Mouse (Mus musculus) liver, embryonic 15.5 days (tissue): Measurements from ENCODE around the gene C3ar1. TPM values are rescaled to one million over a fixed set of nuclear protein-coding genes. Genes with fewer than 3 reads are reported as not detected.

ENCODE experiments used
- ATAC-seq: fragments of 200-750 bp; cut with Nextera tagmentation; 2 replicates; pipeline ENCODE4 v1.8.0; 2017; ENCODE audit warnings: moderate number of reproducible peaks, mild to moderate bottlenecking, moderate library complexity; ENCODE audit not compliant: insufficient read depth
- H3K27ac ChIP-seq: fragments of 300-500 bp; sonication (generic); replicated peaks from 2 replicates; pipeline ENCODE4 v1.5.1; 2015; ENCODE audit warnings: mild to moderate bottlenecking, inconsistent platforms
- H3K27me3 ChIP-seq: fragments of 300-500 bp; sonication (generic); 2 replicates; pipeline ENCODE4 v1.6.1; 2015; ENCODE audit warnings: mild to moderate bottlenecking, inconsistent platforms
- H3K36me3 ChIP-seq: fragments of 300-500 bp; sonication (generic); replicated peaks from 2 replicates; pipeline ENCODE4 v1.6.1; 2015; ENCODE audit warnings: moderate library complexity, mild to moderate bottlenecking, inconsistent platforms
- H3K4me1 ChIP-seq: fragments of 300-500 bp; sonication (generic); replicated peaks from 2 replicates; pipeline ENCODE4 v1.6.1; 2015; ENCODE audit warnings: inconsistent platforms
- H3K4me2 ChIP-seq: fragments of 300-500 bp; sonication (generic); 2 replicates; pipeline ENCODE4 v1.6.1; 2015; ENCODE audit warnings: moderate library complexity, mild to moderate bottlenecking, inconsistent platforms
- H3K4me3 ChIP-seq: fragments of 300-500 bp; sonication (generic); replicated peaks from 2 replicates; pipeline ENCODE4 v1.5.1; 2015; ENCODE audit warnings: mild to moderate bottlenecking, inconsistent platforms
- H3K9ac ChIP-seq: fragments of 300-500 bp; sonication (generic); 2 replicates; pipeline ENCODE4 v1.6.1; 2015; ENCODE audit warnings: moderate library complexity, mild to moderate bottlenecking, inconsistent platforms
- H3K9me3 ChIP-seq: fragments of 300-500 bp; sonication (generic); replicated peaks from 2 replicates; pipeline ENCODE4 v1.6.1; 2016; ENCODE audit warnings: inconsistent platforms
- WGBS: fragments of 180-500 bp; shearing (Covaris S2); methylation state at CpG from one replicate; pipeline ENCODE4 v1.1.7; 2015; ENCODE audit warnings: mixed read lengths; ENCODE audit not compliant: insufficient replicate concordance; 5-methylcytosine and 5-hydroxymethylcytosine counted together
- polyA plus RNA-seq: library from polyadenylated mRNA; unstranded; fragments of >200 nt; fragmentation: Nextera tagmentation; extraction: Ambion mirVana; gene quantifications from 2 replicates; pipeline ENCODE4 v1.2.1, GENCODE M21; 2015

C3ar1 gene
- polyA plus RNA-seq, 1 experiment from 2014 or later: 1.0 TPM

- Histone ChIP-seq H3K36me3 (no peaks in the 10 kb centered on the region), H3K4me3 (peak overlapping the region; percentile 77), H3K27me3 (no peaks in the 10 kb centered on the region), H3K4me1 (peaks cover 32% of the 10 kb centered on the region), H3K4me2 (peak overlapping the region; percentile 82), H3K9me3 (no peaks in the 10 kb centered on the region), H3K9ac (peak overlapping the region; percentile 87), H3K27ac (peak overlapping the region; percentile 100)
- WGBS: 31% methylated on average over 16 of the region's 16 CpGs
- ATAC-seq: peak; percentile 38
These were observed 44.0 kb downstream of the C3ar1 start for GRCm38 (mm10) chr6:122811771-122812600.

GRCm38 (mm10) chr6:122811280-122811652 lies 44.7 kb downstream of the C3ar1 start:
- Histone ChIP-seq H3K27me3 (no peaks in the 10 kb centered on the region), H3K36me3 (no peaks in the 10 kb centered on the region), H3K4me3 (peak overlapping the region; percentile 77), H3K4me1 (peaks cover 32% of the 10 kb centered on the region), H3K9ac (peak overlapping the region; percentile 87), H3K27ac (peak overlapping the region; percentile 100), H3K9me3 (no peaks in the 10 kb centered on the region), H3K4me2 (peak overlapping the region; percentile 82)
- under 1% methylated on average over 38 of the region's 38 CpGs for WGBS
- peak; percentile 91 for ATAC-seq

GRCm38 (mm10) chr6:122810615-122811279 lies 45.2 kb downstream of the C3ar1 start:
- Histone ChIP-seq H3K9me3 (no peaks in the 10 kb centered on the region), H3K4me1 (peaks cover 32% of the 10 kb centered on the region), H3K9ac (peak overlapping the region; percentile 87), H3K4me2 (peak overlapping the region; percentile 82), H3K27ac (peak overlapping the region; percentile 100), H3K4me3 (peak overlapping the region; percentile 77), H3K36me3 (no peaks in the 10 kb centered on the region), H3K27me3 (no peaks in the 10 kb centered on the region)
- peak; percentile 97 for ATAC-seq
- WGBS: under 1% methylated on average over 30 of the region's 30 CpGs

- ATAC-seq: no peak
These were observed 45.8 kb downstream of the C3ar1 start for GRCm38 (mm10) chr6:122810022-122810614.

GRCm38 (mm10) chr6:122804418-122804817 lies 51.5 kb downstream of the C3ar1 start:
- peak overlapping the region; percentile 65; the same call in 1 of the 2 replicates for H3K27ac ChIP-seq
- peaks cover 41% of the 10 kb centered on the region for H3K4me1 ChIP-seq
- H3K27me3 ChIP-seq: no peaks in the 10 kb centered on the region
- WGBS: 7% methylated on average over 5 of the region's 5 CpGs
- no peak overlapping the region for H3K4me3 ChIP-seq
- H3K36me3 ChIP-seq: no peaks in the 10 kb centered on the region
- H3K9ac ChIP-seq: no peak overlapping the region
- H3K9me3 ChIP-seq: no peaks in the 10 kb centered on the region
- ATAC-seq: peak; percentile 16
- 0 out of 2 replicates have a peak overlapping the region, but pooled peaks have one; percentile 13 for H3K4me2 ChIP-seq

More at GRCm38 (mm10) chr6:122810022-122810614, 45.8 kb downstream of the C3ar1 start:
- WGBS: under 1% methylated on average over 11 of the region's 11 CpGs
- H3K27ac ChIP-seq: peak overlapping the region; percentile 100
- H3K9ac ChIP-seq: peak overlapping the region; percentile 87
- H3K36me3 ChIP-seq: no peaks in the 10 kb centered on the region
- H3K4me1 ChIP-seq: peaks cover 32% of the 10 kb centered on the region
- H3K4me3 ChIP-seq: peak overlapping the region; percentile 77
- no peaks in the 10 kb centered on the region for H3K27me3 ChIP-seq
- H3K4me2 ChIP-seq: peak overlapping the region; percentile 82
- H3K9me3 ChIP-seq: no peaks in the 10 kb centered on the region

- Histone ChIP-seq H3K9ac (peak overlapping the region; percentile 90), H3K36me3 (peaks cover 3% of the 10 kb centered on the region; the same call in 1 of the 2 replicates), H3K27ac (peak overlapping the region; percentile 85), H3K27me3 (no peaks in the 10 kb centered on the region), H3K9me3 (no peaks in the 10 kb centered on the region), H3K4me3 (peak overlapping the region; percentile 79), H3K4me1 (peaks cover 39% of the 10 kb centered on the region), H3K4me2 (peak overlapping the region; percentile 99)
- 2% methylated on average over 34 of the region's 34 CpGs for WGBS
- ATAC-seq: peak; percentile 77
These were observed 54.0 kb downstream of the C3ar1 start for GRCm38 (mm10) chr6:122801801-122802514.

GRCm38 (mm10) chr6:122801301-122801800 lies 54.6 kb downstream of the C3ar1 start, which contains the start of gene Slc2a3:
TSS of gene Slc2a3 (minus strand) at chr6:122801640.
- WGBS: under 1% methylated on average over 46 of the region's 46 CpGs
- Histone ChIP-seq H3K4me2 (peak within 1 kb of the TSS; percentile 99), H3K9ac (peak within 1 kb of the TSS; percentile 90), H3K36me3 (peaks cover 3% of the 10 kb centered on the region; the same call in 1 of the 2 replicates), H3K4me1 (peaks cover 39% of the 10 kb centered on the region), H3K27ac (peak within 1 kb of the TSS; percentile 85), H3K4me3 (peak within 1 kb of the TSS; percentile 79), H3K27me3 (no peaks in the 10 kb centered on the region), H3K9me3 (no peaks in the 10 kb centered on the region)
- peak; percentile 86 for ATAC-seq

- WGBS: 12% methylated on average over 10 of the region's 10 CpGs
- ATAC-seq: peak; percentile 19
These were observed 55.2 kb downstream of the C3ar1 start for GRCm38 (mm10) chr6:122800640-122801300.

More at GRCm38 (mm10) chr6:122800640-122801300, 55.2 kb downstream of the C3ar1 start:
- Histone ChIP-seq H3K27ac (peak overlapping the region; percentile 85), H3K4me1 (peaks cover 39% of the 10 kb centered on the region), H3K4me2 (peak overlapping the region; percentile 99), H3K9ac (peak overlapping the region; percentile 90), H3K27me3 (no peaks in the 10 kb centered on the region), H3K9me3 (no peaks in the 10 kb centered on the region), H3K4me3 (peak overlapping the region; percentile 79), H3K36me3 (peaks cover 3% of the 10 kb centered on the region; the same call in 1 of the 2 replicates)
